Mouse (Mus musculus) neural tube, embryonic 15.5 days (tissue): ENCODE data around the gene Rogdi. TPM values are rescaled to one million over a fixed set of nuclear protein-coding genes. Genes with fewer than 3 reads are reported as not detected.
A peak's percentile ranks its signal among the peaks of the same experiment; 100 is the strongest.

Experiments used
- ATAC-seq: fragments of 200-750 bp; cut with Nextera tagmentation; 2 replicates; pipeline ENCODE4 v1.8.0; 2017; ENCODE audit warnings: mild to moderate bottlenecking, moderate TSS enrichment, moderate library complexity; ENCODE audit not compliant: low FRiP score
- H3K27ac ChIP-seq: fragments of 300-500 bp; sonication (generic); replicated peaks from 2 replicates; pipeline ENCODE4 v1.5.1; 2015; ENCODE audit warnings: mild to moderate bottlenecking, inconsistent platforms
- H3K27me3 ChIP-seq: fragments of 300-500 bp; sonication (generic); replicated peaks from 2 replicates; pipeline ENCODE4 v1.6.1; 2015; ENCODE audit warnings: inconsistent platforms
- H3K36me3 ChIP-seq: fragments of 300-500 bp; sonication (generic); 2 replicates; pipeline ENCODE4 v1.6.1; 2015; ENCODE audit warnings: inconsistent platforms
- H3K4me1 ChIP-seq: fragments of 300-500 bp; sonication (generic); 2 replicates; pipeline ENCODE4 v1.6.1; 2015; ENCODE audit warnings: inconsistent platforms
- H3K4me2 ChIP-seq: fragments of 300-500 bp; sonication (generic); 2 replicates; pipeline ENCODE4 v1.6.1; 2015; ENCODE audit warnings: inconsistent platforms, mild to moderate bottlenecking, moderate library complexity
- H3K4me3 ChIP-seq: fragments of 300-500 bp; sonication (generic); replicated peaks from 2 replicates; pipeline ENCODE4 v1.5.1; 2015; ENCODE audit warnings: mild to moderate bottlenecking, inconsistent platforms
- H3K9ac ChIP-seq: fragments of 300-500 bp; sonication (generic); replicated peaks from 2 replicates; pipeline ENCODE4 v1.6.1; 2015; ENCODE audit warnings: mild to moderate bottlenecking, inconsistent platforms
- H3K9me3 ChIP-seq: fragments of 300-500 bp; sonication (generic); replicated peaks from 2 replicates; pipeline ENCODE4 v1.6.1; 2016; ENCODE audit warnings: inconsistent platforms
- WGBS: fragments of 180-500 bp; shearing (Covaris S2); methylation state at CpG from one replicate; pipeline ENCODE4 v1.1.7; 2015; ENCODE audit warnings: mixed read lengths; 5-methylcytosine and 5-hydroxymethylcytosine counted together
- polyA plus RNA-seq: library from polyadenylated mRNA; unstranded; fragments of >200 nt; fragmentation: Nextera tagmentation; extraction: Ambion mirVana; gene quantifications from 2 replicates; pipeline ENCODE4 v1.2.1, GENCODE M21; 2015

The Rogdi gene
- polyA plus RNA-seq, 1 experiment from 2014 or later, result 170 TPM

- Histone ChIP-seq H3K27me3 (no peaks in the 10 kb centered on the region), H3K36me3 (peaks cover 14% of the 10 kb centered on the region; the same call in 1 of the 2 replicates), H3K4me2 (peak overlapping the region; percentile 83), H3K9me3 (no peaks in the 10 kb centered on the region), H3K4me3 (peak overlapping the region; percentile 99), H3K27ac (peak overlapping the region; percentile 89; the same call in 1 of the 2 replicates), H3K9ac (peak overlapping the region; percentile 95), H3K4me1 (peaks cover 44% of the 10 kb centered on the region)
- 46% methylated on average over 9 of the region's 9 CpGs for whole genome bisulfite sequencing
- no peak for ATAC-seq
Observed at GRCm38 (mm10) chr16:4963346-4963745, 50.0 kb downstream of the Rogdi start.

- ATAC-seq, result no peak
- Histone ChIP-seq H3K9me3 (no peaks in the 10 kb centered on the region), H3K9ac (no peak overlapping the region), H3K4me2 (no peak overlapping the region), H3K4me1 (peaks cover 39% of the 10 kb centered on the region), H3K27ac (no peak overlapping the region), H3K27me3 (no peaks in the 10 kb centered on the region), H3K36me3 (peaks cover 36% of the 10 kb centered on the region), H3K4me3 (no peak overlapping the region)
- 89% methylated on average over 8 of the region's 8 CpGs for WGBS
Observed at GRCm38 (mm10) chr16:4960260-4960659, 53.1 kb downstream of the Rogdi start.

Other genes starting within 250 kb of the Rogdi start
- 130 and 137 TPM in 2 replicates for gene Cdip1, start 223.3 kb downstream of the Rogdi start, polyA plus RNA-seq
- gene 4930562C15Rik, start 178.1 kb downstream of the Rogdi start, polyA plus RNA-seq, result 0.54 and 0.60 TPM in 2 replicates
- gene Ubald1, start 133.2 kb downstream of the Rogdi start, polyA plus RNA-seq, result 66.0 and 66.7 TPM in 2 replicates
- 122 and 125 TPM in 2 replicates for gene Mgrn1, start 127.3 kb downstream of the Rogdi start, polyA plus RNA-seq
- 128 and 140 TPM in 2 replicates for gene Nudt16l1, start 74.8 kb downstream of the Rogdi start, polyA plus RNA-seq
- gene Anks3, start 49.3 kb downstream of the Rogdi start, polyA plus RNA-seq, result 68.6 and 71.5 TPM in 2 replicates
- gene Sept12, start 15.7 kb downstream of the Rogdi start, polyA plus RNA-seq, result not detected in 2 replicates
- gene Smim22, start 6.3 kb downstream of the Rogdi start, polyA plus RNA-seq, result 0.47 and 10.6 TPM in 2 replicates
- gene Glyr1, start 36.3 kb upstream of the Rogdi start, polyA plus RNA-seq, result 170 and 172 TPM in 2 replicates
- 11.1 and 14.6 TPM in 2 replicates for gene Ubn1, start 36.5 kb upstream of the Rogdi start, polyA plus RNA-seq
- gene Ppl, start 118.9 kb upstream of the Rogdi start, polyA plus RNA-seq, result 0.35 and 1.0 TPM in 2 replicates
- 0.33 and 0.34 TPM in 2 replicates for gene Sec14l5, start 133.6 kb upstream of the Rogdi start, polyA plus RNA-seq
- 13.2 and 17.7 TPM in 2 replicates for gene Nagpa, start 190.5 kb upstream of the Rogdi start, polyA plus RNA-seq
- gene AU021092, start 208.7 kb upstream of the Rogdi start, polyA plus RNA-seq, result 13.6 and 13.9 TPM in 2 replicates
- gene Alg1, start 220.1 kb upstream of the Rogdi start, polyA plus RNA-seq, result 38.0 and 42.8 TPM in 2 replicates
- gene Eef2kmt, start 242.4 kb upstream of the Rogdi start, polyA plus RNA-seq, result 6.7 and 13.1 TPM in 2 replicates